Mouse (Mus musculus) retina, postnatal 1 day (tissue): ENCODE measurements at regions not wholly inside any gene's neighbourhood (a gene's known extent, or its start where the extent isn't known, plus 50 kb on each side); places are given as distances from the start of the nearest gene placed in this dataset.

ENCODE experiments used
- DNase-seq: peaks from one replicate; pipeline ENCODE4 v3.0.0-alpha.2; 2012

- DNase-seq, result no peak
These were observed 88.6 kb upstream of the Serbp1 start for GRCm38 (mm10) chr6:67149425-67149824.

GRCm38 (mm10) chr6:67146708-67147107, 91.3 kb upstream of the Serbp1 start:
- DNase-seq, result no peak

GRCm38 (mm10) chr6:67145969-67146368, 92.0 kb upstream of the Serbp1 start:
- no peak for DNase-seq

- no peak for DNase-seq
These were observed 92.8 kb upstream of the Serbp1 start for GRCm38 (mm10) chr6:67144946-67145716.

- DNase-seq, result no peak
These were observed 95.8 kb upstream of the Serbp1 start for GRCm38 (mm10) chr6:67142179-67142578.

GRCm38 (mm10) chr6:67140645-67141250, 97.2 kb upstream of the Serbp1 start:
- no peak for DNase-seq

- no peak for DNase-seq
These were observed 99.0 kb upstream of the Serbp1 start for GRCm38 (mm10) chr6:67139012-67139375.

- peak; percentile 60 for DNase-seq
These were observed 99.5 kb upstream of the Serbp1 start for GRCm38 (mm10) chr6:67138302-67139011.

- no peak for DNase-seq
These were observed 100.2 kb upstream of the Gadd45a start for GRCm38 (mm10) chr6:67137482-67137881.

GRCm38 (mm10) chr6:67134915-67135314, 97.7 kb upstream of the Gadd45a start:
- DNase-seq, result no peak

- peak; percentile 81 for DNase-seq
These were observed 93.5 kb upstream of the Gadd45a start for GRCm38 (mm10) chr6:67130540-67131301.

GRCm38 (mm10) chr6:67129626-67130025, 92.4 kb upstream of the Gadd45a start:
- DNase-seq, result no peak

- DNase-seq, result no peak
These were observed 91.5 kb upstream of the Gadd45a start for GRCm38 (mm10) chr6:67128503-67129463.

- no peak for DNase-seq
These were observed 90.5 kb upstream of the Gadd45a start for GRCm38 (mm10) chr6:67127727-67128126.

GRCm38 (mm10) chr6:67125715-67126312, 88.6 kb upstream of the Gadd45a start:
- peak; percentile 90 for DNase-seq

GRCm38 (mm10) chr6:67124089-67124488, 86.8 kb upstream of the Gadd45a start:
- DNase-seq, result no peak

- DNase-seq, result no peak
These were observed 85.8 kb upstream of the Gadd45a start for GRCm38 (mm10) chr6:67123071-67123470.

GRCm38 (mm10) chr6:67116306-67116705, 79.0 kb upstream of the Gadd45a start:
- DNase-seq, result no peak

GRCm38 (mm10) chr6:67115505-67116303, 78.4 kb upstream of the Gadd45a start:
- no peak for DNase-seq

GRCm38 (mm10) chr6:67114753-67115152, 77.5 kb upstream of the Gadd45a start:
- no peak for DNase-seq
